Mouse (Mus musculus): ENCODE data around the gene Copz1. TPM values are rescaled to one million over a fixed set of nuclear protein-coding genes. Genes with fewer than 3 reads are reported as not detected.
A peak's percentile ranks its signal among the peaks of the same experiment; 100 is the strongest.

Copz1 gene
- total and polyA plus RNA-seq, 2 experiments from 2014 or later = 109 to 124 TPM

GRCm38 (mm10) chr15:103250195-103250740 is 22.2 kb upstream of the Copz1 start:
- Histone ChIP-seq H3K27ac (ENCODE audit: low read depth) (no peak overlapping the region), H3K9ac (replicated peaks; ENCODE audit: low read depth, low read length) (no peak overlapping the region), H3K4me2 (ENCODE audit: low read depth, low read length) (no peak overlapping the region), H3K4me1 (ENCODE audit: control insufficient read depth, insufficient read depth) (peaks cover 6% of the 10 kb centered on the region; the same call in 1 of the 2 replicates), H3K9me3 (replicated peaks; ENCODE audit: control insufficient read depth, low read length) (no peaks in the 10 kb centered on the region), H3K4me3 (ENCODE audit: low read depth, low read length) (no peak overlapping the region), H3K36me3 (replicated peaks; ENCODE audit: control insufficient read depth, insufficient read depth, low read length) (peaks cover 38% of the 10 kb centered on the region), H3K27me3 (ENCODE audit: control insufficient read depth, insufficient read depth, low read length) (no peaks in the 10 kb centered on the region)
- ATAC-seq (ENCODE audit: insufficient read depth, low read depth) (peak; percentile 25; the same call in 1 of the 2 replicates), DNase-seq (ENCODE audit: low spot score) (no peak)
- WGBS = 40% methylated on average over 2 of the region's 2 CpGs
- TF ChIP-seq EP300 (IDR thresholded peaks at IDR 0.05; ENCODE audit: low read depth) (no peak), CTCF (IDR thresholded peaks at IDR 0.05; ENCODE audit: low read depth) (peak; percentile 89)

GRCm38 (mm10) chr15:103251595-103251994 is 20.9 kb upstream of the Copz1 start:
- ATAC-seq (ENCODE audit: insufficient read depth, low read depth) (no peak), DNase-seq (ENCODE audit: low spot score) (no peak)
- H3K9me3 ChIP-seq (replicated peaks; ENCODE audit: control insufficient read depth, low read length) = no peaks in the 10 kb centered on the region
- H3K4me3 ChIP-seq (ENCODE audit: low read depth, low read length) = no peak overlapping the region
- peaks cover 24% of the 10 kb centered on the region for H3K36me3 ChIP-seq (replicated peaks; ENCODE audit: control insufficient read depth, insufficient read depth, low read length)
- no peak overlapping the region for H3K27ac ChIP-seq (ENCODE audit: low read depth)
- 22% methylated on average over 1 of the region's 1 CpGs for WGBS
- no peak overlapping the region for H3K9ac ChIP-seq (replicated peaks; ENCODE audit: low read depth, low read length)
- no peak overlapping the region for H3K4me2 ChIP-seq (ENCODE audit: low read depth, low read length)
- H3K27me3 ChIP-seq (ENCODE audit: control insufficient read depth, insufficient read depth, low read length) = no peaks in the 10 kb centered on the region
- H3K4me1 ChIP-seq (ENCODE audit: control insufficient read depth, insufficient read depth) = peaks cover 9% of the 10 kb centered on the region; the same call in 1 of the 2 replicates
- TF ChIP-seq CTCF (IDR thresholded peaks at IDR 0.05; ENCODE audit: low read depth) (no peak), EP300 (IDR thresholded peaks at IDR 0.05; ENCODE audit: low read depth) (no peak)

GRCm38 (mm10) chr15:103252660-103253059 is 19.9 kb upstream of the Copz1 start:
- Histone ChIP-seq H3K4me2 (ENCODE audit: low read depth, low read length) (no peak overlapping the region), H3K9ac (replicated peaks; ENCODE audit: low read depth, low read length) (no peak overlapping the region), H3K9me3 (replicated peaks; ENCODE audit: control insufficient read depth, low read length) (no peaks in the 10 kb centered on the region), H3K4me1 (ENCODE audit: control insufficient read depth, insufficient read depth) (peaks cover 9% of the 10 kb centered on the region; the same call in 1 of the 2 replicates), H3K27ac (ENCODE audit: low read depth) (no peak overlapping the region), H3K36me3 (replicated peaks; ENCODE audit: control insufficient read depth, insufficient read depth, low read length) (peaks cover 14% of the 10 kb centered on the region), H3K4me3 (ENCODE audit: low read depth, low read length) (no peak overlapping the region), H3K27me3 (ENCODE audit: control insufficient read depth, insufficient read depth, low read length) (no peaks in the 10 kb centered on the region)
- no peak for ATAC-seq (ENCODE audit: insufficient read depth, low read depth)
- WGBS = 65% methylated on average over 3 of the region's 3 CpGs
- DNase-seq (ENCODE audit: low spot score) = no peak
- TF ChIP-seq CTCF (IDR thresholded peaks at IDR 0.05; ENCODE audit: low read depth) = no peak
- no peak for TF ChIP-seq EP300 (IDR thresholded peaks at IDR 0.05; ENCODE audit: low read depth)

- 88% methylated on average over 1 of the region's 1 CpGs for WGBS
- no peak for ATAC-seq (ENCODE audit: insufficient read depth, low read depth)
- no peak overlapping the region for H3K27ac ChIP-seq (ENCODE audit: low read depth)
- no peak overlapping the region for H3K9ac ChIP-seq (replicated peaks; ENCODE audit: low read depth, low read length)
- H3K4me3 ChIP-seq (ENCODE audit: low read depth, low read length) = no peak overlapping the region
- no peak for TF ChIP-seq EP300 (IDR thresholded peaks at IDR 0.05; ENCODE audit: low read depth)
- no peak for TF ChIP-seq CTCF (IDR thresholded peaks at IDR 0.05; ENCODE audit: low read depth)
- no peak for DNase-seq (ENCODE audit: low spot score)
- H3K4me2 ChIP-seq (ENCODE audit: low read depth, low read length) = no peak overlapping the region
- H3K4me1 ChIP-seq (ENCODE audit: control insufficient read depth, insufficient read depth) = peaks cover 16% of the 10 kb centered on the region
- no peaks in the 10 kb centered on the region for H3K27me3 ChIP-seq (ENCODE audit: control insufficient read depth, insufficient read depth, low read length)
- no peaks in the 10 kb centered on the region for H3K9me3 ChIP-seq (replicated peaks; ENCODE audit: control insufficient read depth, low read length)
- H3K36me3 ChIP-seq (replicated peaks; ENCODE audit: control insufficient read depth, insufficient read depth, low read length) = peaks cover 7% of the 10 kb centered on the region
Observed at GRCm38 (mm10) chr15:103253352-103253751, 19.2 kb upstream of the Copz1 start.

GRCm38 (mm10) chr15:103255169-103255568 is 17.3 kb upstream of the Copz1 start:
- Histone ChIP-seq H3K9ac (replicated peaks; ENCODE audit: low read depth, low read length) (peak overlapping the region; percentile 59), H3K4me3 (ENCODE audit: low read depth, low read length) (peak overlapping the region; percentile 49), H3K27ac (ENCODE audit: low read depth) (no peak overlapping the region), H3K36me3 (replicated peaks; ENCODE audit: control insufficient read depth, insufficient read depth, low read length) (no peaks in the 10 kb centered on the region), H3K9me3 (replicated peaks; ENCODE audit: control insufficient read depth, low read length) (no peaks in the 10 kb centered on the region), H3K27me3 (ENCODE audit: control insufficient read depth, insufficient read depth, low read length) (no peaks in the 10 kb centered on the region), H3K4me1 (ENCODE audit: control insufficient read depth, insufficient read depth) (peaks cover 21% of the 10 kb centered on the region), H3K4me2 (ENCODE audit: low read depth, low read length) (peak overlapping the region; percentile 87)
- WGBS = under 1% methylated on average over 25 of the region's 25 CpGs
- DNase-seq (ENCODE audit: low spot score) = peak; percentile 51
- peak; percentile 21; the same call in 1 of the 2 replicates for ATAC-seq (ENCODE audit: insufficient read depth, low read depth)
- TF ChIP-seq EP300 (IDR thresholded peaks at IDR 0.05; ENCODE audit: low read depth) (no peak), CTCF (IDR thresholded peaks at IDR 0.05; ENCODE audit: low read depth) (no peak)

All from heart, postnatal 0 days (tissue).